Mouse (Mus musculus) thymus, postnatal 25 days (tissue): Measurements from ENCODE around the gene Zbtb38.
"Not testable (repeated sequence)": the region's sequence is repeated elsewhere in the genome, so short reads cannot be mapped to it uniquely, and the experiment has no call there.

Experiments
- DNase-seq: peaks from one replicate; pipeline ENCODE4 v3.0.0; 2022

Zbtb38 gene

GRCm38 (mm10) chr9:96678611-96679010 is 74.0 kb downstream of the Zbtb38 start:
- no peak for DNase-seq

DNA sequence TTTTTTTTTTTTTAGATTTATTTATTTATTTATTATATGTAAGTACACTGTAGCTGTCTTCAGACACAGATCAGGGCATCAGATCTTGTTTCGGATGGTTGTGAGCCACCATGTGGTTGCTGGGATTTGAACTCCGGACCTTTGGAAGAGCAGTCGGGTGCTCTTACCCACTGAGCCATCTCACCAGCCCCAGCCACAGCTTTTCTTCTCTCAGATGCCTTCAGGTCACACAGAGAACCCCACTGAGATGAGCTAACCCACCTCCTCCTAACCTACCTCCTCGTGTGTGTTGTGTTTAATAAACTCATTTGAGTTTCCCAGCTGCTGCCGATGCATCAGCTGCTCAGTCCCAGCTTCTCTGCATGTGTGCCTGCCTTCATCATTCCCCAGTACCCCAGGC is 74.9 kb downstream of the Zbtb38 start:
- DNase-seq: not testable (repeated sequence)

DNA sequence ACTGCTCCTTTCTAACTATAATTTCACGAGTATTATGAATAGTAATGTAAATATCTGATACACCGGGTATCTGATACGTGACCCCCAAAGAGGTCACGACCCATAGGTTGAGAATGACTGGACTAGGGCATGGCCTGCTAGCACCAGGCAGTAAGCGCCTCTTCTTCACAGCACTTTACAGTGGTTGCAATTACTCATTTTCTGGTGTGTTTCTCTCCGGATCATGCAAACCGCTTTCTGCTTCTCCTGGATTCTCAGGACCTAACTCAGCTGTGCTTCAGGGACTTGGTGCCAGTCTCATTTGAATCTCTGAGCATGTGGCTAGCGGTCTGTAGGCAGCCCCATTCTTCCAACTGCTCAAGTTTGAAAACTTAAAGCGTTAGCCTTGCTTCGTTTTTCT is 76.0 kb downstream of the Zbtb38 start:
- DNase-seq: no peak

GRCm38 (mm10) chr9:96675763-96676640 is 76.6 kb downstream of the Zbtb38 start:
- DNase-seq: no peak

DNA sequence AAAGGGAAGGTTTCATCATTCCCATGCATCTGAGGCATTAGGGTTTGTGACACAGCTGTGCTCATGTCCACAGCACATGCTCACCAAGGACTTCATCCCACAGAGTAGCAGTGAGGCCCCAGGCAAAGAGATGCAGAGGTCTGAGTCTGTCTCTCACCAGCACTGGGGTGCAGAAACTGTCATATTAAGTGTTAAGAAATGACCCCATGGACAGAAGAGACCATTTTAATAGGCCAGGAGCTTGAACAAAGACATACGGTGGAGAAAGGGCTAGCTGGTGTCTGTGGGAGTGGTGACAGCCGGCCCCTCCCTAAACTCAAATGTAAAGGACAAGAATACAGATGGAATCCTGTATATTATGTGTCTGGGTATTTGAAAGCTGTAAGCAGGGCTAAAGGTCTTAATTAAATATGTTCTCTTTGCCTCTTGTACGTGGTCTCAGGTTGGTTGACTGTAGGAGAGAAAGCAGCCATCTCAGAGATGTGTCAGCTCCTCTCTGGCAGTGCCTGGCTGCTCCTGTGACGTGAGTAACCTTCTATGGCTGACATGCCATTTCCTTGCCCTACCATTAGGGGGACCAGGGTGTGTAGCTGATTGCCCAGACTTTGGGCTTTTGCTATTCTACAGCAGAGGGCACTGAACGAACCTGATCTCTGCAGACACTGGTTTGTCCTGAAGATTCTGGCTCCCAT is 77.4 kb downstream of the Zbtb38 start:
- peak; percentile 73 for DNase-seq

DNA sequence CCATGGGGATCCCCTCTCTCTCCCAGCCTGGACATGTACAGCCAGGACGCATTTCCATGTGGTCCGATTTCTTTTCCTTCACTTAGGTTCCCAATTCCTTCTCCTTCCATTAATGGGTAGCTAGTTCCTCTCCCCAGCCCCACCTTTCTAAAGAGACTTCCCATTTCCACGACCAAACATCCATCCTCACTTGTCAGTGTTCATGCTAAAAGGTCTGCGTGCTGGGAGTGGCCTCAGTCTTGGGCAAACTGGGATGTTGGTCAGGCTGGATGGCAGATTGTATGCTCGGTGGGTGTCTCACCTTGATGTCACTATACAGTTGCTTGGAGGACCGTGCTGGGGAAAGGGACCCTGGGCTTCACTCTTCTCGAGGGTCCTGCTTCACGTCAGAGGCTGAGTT is 78.3 kb downstream of the Zbtb38 start:
- no peak for DNase-seq

DNA sequence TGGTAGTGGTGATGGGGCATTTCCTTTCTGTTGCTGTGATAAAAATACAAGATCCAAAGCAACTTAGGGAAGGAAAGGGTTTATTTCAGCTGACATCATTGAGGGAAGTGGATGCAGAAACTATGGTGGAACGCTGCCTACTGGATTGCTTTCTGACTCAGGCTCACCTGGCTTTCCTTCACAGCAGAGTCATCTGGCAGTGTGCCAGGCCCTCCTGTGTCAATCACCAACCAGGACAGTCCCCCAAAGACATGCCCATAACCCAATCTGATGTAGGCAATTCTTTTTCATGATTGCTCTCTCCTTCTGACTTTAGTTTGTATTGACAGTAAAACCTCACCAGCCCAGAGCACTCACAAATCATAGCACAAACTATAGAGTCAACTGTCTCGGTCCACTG is 80.2 kb downstream of the Zbtb38 start:
- no peak for DNase-seq

- no peak for DNase-seq
Measured at GRCm38 (mm10) chr9:96671249-96671648, 81.4 kb downstream of the Zbtb38 start.

GRCm38 (mm10) chr9:96669877-96670276 is 82.8 kb downstream of the Zbtb38 start:
- DNase-seq: peak; percentile 96

DNA sequence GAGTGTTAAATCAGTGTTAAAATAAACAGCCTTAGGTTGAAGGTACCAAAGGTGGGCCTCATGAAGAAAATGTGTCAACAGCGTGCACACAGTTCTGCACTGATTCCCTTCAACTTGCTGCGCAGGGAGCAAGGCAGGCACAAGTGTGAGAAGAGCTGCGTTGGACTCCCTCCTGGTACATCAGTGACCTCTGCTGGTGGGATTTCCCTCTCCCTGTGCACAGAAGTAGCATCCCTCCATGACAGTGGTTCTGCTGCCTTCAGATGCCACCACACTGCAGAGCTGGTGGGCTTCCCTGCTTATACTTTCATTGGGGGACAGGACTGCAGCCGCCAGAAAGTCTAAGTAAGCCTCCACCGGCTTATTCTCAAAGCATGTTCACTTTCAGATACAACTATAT is 84.0 kb downstream of the Zbtb38 start:
- DNase-seq: peak; percentile 76

GRCm38 (mm10) chr9:96660510-96661244 is 92.0 kb downstream of the Zbtb38 start:
- no peak for DNase-seq

- DNase-seq: no peak
Measured at GRCm38 (mm10) chr9:96659801-96660200, 92.8 kb downstream of the Zbtb38 start.

GRCm38 (mm10) chr9:96653538-96653937 is 99.1 kb downstream of the Zbtb38 start:
- no peak for DNase-seq

- DNase-seq: peak; percentile 22
Measured at GRCm38 (mm10) chr9:96652763-96653162, 99.9 kb downstream of the Zbtb38 start.

- DNase-seq: no peak
Measured at GRCm38 (mm10) chr9:96650807-96651206, 101.8 kb downstream of the Zbtb38 start.

- no peak for DNase-seq
Measured at GRCm38 (mm10) chr9:96649924-96650323, 102.7 kb downstream of the Zbtb38 start.

DNA sequence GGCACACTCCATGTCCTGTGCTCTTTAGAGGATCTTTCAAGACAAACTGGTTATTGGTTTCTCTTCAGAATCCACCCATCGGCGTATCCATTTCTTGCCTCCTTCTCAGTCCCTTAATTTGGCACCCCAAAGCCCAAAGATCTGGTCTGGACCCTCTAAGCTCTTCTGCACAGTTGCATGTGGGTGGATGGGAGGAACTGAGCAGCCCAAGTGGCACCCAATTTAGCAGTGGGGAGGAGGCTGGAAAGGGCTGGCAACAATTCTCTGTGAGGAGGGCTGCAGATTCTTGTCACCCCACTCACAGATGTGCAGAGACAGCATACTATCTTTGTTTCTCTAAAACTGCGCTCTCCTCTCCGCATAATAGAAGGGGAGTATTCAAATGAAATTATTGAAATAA is 103.3 kb downstream of the Zbtb38 start:
- no peak for DNase-seq

- no peak for DNase-seq
Measured at GRCm38 (mm10) chr9:96646668-96647295, 105.8 kb downstream of the Zbtb38 start.

- DNase-seq: no peak
Measured at GRCm38 (mm10) chr9:96644840-96645239, 107.8 kb downstream of the Zbtb38 start.

GRCm38 (mm10) chr9:96644002-96644401 is 108.6 kb downstream of the Zbtb38 start:
- not testable (repeated sequence) for DNase-seq

- DNase-seq: no peak
Measured at GRCm38 (mm10) chr9:96639451-96639850, 113.2 kb downstream of the Zbtb38 start.

DNA sequence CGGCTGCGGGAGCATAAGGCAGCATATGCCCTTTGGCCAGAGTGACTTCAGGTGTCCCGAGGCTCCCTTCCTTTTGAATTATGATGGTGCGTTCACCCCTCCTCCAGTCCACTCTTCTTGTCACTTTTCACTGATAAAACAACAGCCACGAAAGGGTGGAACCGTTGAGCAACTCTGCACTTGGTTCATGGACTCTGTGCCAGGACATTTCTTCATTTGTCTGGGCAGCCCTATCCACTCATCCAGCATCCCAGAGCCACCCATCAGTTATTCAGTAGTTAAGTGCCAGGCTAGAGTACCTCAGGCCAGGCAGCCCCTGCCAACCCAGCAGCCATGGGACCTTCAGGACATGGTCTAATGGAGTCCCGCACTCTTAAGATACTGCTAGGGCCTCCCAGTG is 114.1 kb downstream of the Zbtb38 start:
- DNase-seq: no peak

GRCm38 (mm10) chr9:96637157-96637548 is 115.5 kb downstream of the Zbtb38 start:
- no peak for DNase-seq
